Mouse (Mus musculus) embryo, embryonic 11 days (tissue): ENCODE data around the gene Cpe.
A peak's percentile ranks its signal among the peaks of the same experiment; 100 is the strongest.
"Not testable (repeated sequence)": the region's sequence is repeated elsewhere in the genome, so short reads cannot be mapped to it uniquely, and the experiment has no call there.

Experiments
- DNase-seq: peaks from one replicate; pipeline ENCODE4 v3.0.0-alpha.2; 2015

Cpe gene

DNA sequence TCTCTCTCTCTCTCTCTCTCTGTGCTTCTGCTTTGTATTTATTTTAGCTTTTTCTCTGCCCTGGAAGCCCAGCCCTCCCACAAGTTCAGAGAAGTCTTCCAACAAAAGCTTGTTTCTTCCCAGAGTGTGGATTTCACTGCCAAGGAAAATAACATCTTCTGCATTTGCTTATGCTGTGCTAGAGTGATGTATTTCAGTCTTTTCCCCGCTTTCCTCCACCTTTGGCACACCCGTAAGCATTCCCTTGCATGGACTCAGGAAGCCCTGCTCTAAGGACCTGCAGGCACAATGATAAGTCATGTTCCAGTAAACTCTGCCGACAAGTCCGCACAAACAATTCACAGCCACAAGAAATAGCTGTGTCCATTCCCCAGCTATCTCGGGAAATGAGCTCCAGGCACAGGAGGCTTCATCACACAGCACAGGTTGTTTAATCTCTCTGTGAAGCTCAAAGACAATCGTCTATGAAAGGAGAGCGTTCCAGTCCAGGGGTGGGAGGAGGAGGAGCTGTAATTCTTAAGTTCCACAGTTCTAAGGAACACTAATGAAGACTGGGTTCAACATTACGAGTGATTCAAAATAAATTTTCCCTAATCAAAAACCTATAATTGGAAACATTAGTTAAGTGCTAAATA is 17.8 kb downstream of the Cpe start:
- DNase-seq: no peak

DNA sequence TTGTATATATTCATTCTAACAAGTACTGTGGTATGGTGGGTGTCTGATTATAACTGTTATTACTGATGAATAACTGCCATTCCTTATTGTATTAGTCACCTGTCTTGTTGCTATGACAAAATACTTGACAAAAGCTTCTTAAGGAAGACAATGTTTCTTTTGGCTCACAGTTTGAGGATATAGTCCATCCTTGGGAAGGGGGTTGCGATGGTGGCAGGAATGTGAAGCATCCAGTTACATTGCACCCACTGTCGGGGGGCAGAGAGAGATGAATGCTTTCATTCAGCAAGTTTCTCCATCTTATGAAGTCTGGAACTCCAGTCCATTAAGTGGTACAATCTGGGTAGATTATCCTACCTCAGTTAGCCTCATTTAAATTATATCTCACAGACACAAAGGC is 19.9 kb downstream of the Cpe start:
- no peak for DNase-seq

GRCm38 (mm10) chr8:64671937-64672336 is 20.9 kb downstream of the Cpe start:
- DNase-seq: no peak

DNA sequence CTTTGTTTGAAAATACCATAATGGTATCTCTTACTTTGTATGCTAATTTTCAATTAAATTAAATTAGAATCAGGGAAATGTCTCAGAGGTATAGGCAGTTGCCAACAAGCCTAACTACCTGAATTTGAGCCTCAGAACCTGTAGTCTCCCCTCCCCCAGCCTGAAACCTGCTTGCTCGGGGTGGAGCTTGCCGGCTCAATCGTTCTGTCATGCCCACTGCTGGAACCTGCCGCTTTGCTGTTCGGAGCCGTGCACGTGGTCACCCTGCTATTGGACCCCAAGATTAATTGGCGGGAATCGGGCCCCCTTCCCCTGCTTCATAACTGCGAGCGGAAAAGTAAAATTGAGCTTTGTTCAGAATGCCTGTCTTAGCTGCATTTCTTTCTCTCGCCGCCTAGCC is 26.5 kb downstream of the Cpe start:
- DNase-seq: not testable (repeated sequence)

DNA sequence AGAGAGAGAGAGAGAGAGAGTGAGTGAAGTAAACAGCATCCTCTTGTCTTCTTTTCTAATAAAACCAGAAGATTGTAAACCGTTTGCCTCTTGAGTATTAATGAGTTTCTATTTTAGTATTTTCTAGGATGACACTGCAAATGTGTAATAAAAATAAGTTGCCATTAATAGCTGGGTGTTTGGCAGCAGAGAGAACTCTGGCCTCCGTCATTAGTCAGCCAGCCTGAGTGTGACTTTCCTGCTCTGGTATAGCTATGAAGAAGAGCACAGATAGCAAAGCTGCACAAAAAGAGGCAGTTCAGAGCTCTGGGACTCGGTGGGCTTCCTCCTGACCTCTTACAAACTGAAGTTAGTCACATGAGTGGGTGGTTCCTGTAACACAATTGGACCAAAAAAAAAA is 27.3 kb downstream of the Cpe start:
- no peak for DNase-seq

- DNase-seq: no peak
Measured at GRCm38 (mm10) chr8:64664811-64665210, 28.0 kb downstream of the Cpe start.

DNA sequence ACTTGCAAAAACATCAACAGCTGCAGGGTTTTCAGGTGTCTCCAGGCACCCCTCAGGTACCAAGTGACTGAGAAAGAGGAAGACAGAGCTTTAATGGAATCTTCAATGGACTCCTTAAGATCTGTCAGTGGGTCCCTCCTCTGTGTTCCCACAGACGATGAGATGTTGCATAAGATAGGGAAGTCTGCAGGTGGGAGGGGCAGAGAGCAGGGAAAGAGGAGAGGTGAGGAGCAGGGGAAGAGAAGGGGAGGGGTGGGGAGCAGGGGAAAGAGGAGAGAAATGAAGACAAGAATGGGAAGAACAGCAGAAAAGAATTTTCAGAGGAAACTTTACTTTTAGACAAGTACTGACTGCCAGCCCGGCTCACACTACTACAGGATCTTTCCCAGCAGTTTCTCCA is 28.5 kb downstream of the Cpe start:
- DNase-seq: no peak

DNA sequence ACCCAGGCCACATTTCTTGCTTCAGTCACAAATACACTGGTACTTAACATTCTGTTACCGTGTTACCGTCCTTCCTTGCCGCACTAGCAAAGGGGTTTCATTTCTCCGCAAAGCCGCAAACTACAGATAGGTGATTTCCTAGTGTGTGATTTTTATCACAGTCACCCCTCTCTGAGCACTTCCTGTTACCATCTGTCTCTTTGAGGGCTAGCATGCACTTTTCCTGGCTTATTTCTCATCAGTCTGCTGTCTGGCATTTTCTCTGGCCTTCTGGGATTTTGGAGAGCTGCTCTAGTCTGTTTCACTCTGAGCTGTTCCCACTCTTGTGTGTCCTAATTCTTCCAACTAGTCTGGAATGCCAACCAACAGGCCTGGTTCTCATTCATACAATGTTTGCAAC is 33.8 kb downstream of the Cpe start:
- no peak for DNase-seq

DNA sequence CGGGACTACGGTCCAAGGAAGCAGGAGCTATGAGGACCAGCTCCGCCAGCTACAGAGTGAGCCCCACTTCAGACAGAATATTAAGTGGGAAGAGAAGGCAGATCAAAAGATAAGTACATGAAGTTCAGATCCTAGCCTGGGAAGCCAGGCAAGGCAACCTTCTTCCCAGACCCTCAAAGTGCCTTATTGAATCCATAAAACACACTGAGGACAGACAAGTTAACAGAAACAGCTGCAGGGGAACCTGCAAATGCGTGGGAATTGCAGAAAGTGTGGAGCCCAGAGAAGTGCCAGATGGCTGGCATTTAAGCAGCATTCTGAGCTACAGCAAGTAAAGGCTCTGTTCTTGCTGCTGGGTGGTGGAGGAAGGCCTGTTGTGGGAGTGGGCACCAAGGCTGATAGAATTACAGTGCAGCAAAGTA is 34.9 kb downstream of the Cpe start:
- DNase-seq: peak; percentile 18

- no peak for DNase-seq
Measured at GRCm38 (mm10) chr8:64657517-64657916, 35.3 kb downstream of the Cpe start.

GRCm38 (mm10) chr8:64655887-64656286 is 37.0 kb downstream of the Cpe start:
- DNase-seq: no peak

- no peak for DNase-seq
Measured at GRCm38 (mm10) chr8:64655087-64655486, 37.8 kb downstream of the Cpe start.

DNA sequence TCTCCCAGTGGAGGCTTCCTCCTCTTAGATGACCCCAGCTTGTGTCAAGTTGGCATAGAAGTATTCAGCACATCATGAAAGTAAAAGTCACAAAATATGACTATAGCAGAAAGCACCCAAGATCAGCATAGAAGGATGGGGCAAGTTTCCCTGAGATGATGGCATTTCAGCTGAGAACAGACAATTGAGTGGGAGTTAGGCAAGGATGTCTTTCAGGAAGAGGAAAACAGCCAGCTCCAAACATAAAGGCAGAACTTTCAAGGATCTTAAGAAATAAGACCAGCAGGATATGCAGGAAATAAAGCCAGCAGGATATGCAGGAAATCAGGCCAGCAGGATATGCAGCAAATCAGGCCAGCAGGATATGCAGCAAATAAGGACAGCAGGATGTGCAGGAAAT is 40.6 kb downstream of the Cpe start:
- DNase-seq: no peak

- no peak for DNase-seq
Measured at GRCm38 (mm10) chr8:64648063-64648462, 44.8 kb downstream of the Cpe start.

DNA sequence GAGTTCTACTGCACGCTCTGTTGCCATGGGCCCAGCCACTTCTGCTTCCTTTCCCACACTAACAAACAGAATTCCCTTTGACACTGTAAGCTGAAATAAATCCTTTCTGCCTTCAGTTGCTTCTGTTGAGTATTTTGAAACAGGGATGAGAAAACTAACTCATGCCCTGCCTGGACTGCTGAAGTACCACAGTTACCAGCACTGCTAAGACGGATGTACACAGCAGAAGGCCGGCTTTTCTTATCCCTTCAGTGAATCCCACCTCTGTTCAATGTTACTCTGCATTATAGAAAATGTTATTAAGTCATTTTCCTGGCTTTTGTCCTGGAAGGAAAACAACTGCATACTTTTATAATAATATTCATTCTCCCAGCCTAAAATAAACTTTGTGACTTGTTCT is 45.7 kb downstream of the Cpe start:
- no peak for DNase-seq

- no peak for DNase-seq
Measured at GRCm38 (mm10) chr8:64646421-64646820, 46.4 kb downstream of the Cpe start.

GRCm38 (mm10) chr8:64644108-64645005 is 48.5 kb downstream of the Cpe start:
- DNase-seq: no peak

DNA sequence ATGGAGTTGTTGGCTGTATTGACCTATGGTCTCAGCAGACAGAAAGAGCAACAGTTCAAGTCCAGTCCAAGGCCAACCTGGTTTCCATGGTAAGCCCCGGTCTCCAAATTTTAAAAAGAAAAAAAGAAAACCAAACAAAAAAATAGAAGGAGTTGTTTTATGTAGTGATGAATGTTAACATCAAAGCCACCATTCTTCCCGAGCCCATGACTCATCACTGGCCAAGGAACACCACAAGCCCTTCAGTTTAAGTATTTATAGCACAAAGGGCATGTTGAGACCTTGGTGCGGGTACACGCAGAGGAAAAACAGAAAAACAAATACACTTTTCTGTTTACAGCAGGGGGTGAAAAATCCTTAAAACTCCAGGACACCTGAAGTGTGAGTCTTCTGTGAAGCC is 49.5 kb downstream of the Cpe start:
- no peak for DNase-seq

DNA sequence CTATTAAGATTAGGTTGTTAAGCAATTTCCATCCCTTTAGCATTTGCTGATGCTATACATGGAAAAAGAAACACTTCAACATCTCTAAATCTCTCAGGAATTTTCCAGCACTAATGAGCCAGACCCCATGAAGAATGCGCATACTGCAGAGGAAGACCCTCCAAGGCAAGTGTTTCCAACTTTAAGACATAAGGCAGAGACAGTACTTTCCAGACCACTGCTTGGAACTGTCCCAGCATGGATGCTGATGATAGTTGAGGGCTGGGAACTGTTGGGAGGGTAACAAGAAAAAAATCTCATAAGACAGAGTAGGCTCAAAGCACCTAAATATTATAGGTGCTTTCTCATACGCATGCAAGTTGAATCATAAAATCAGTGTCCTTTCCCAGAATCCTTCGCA is 50.1 kb downstream of the Cpe start:
- DNase-seq: no peak

GRCm38 (mm10) chr8:64640599-64640998 is 52.3 kb downstream of the Cpe start:
- no peak for DNase-seq

DNA sequence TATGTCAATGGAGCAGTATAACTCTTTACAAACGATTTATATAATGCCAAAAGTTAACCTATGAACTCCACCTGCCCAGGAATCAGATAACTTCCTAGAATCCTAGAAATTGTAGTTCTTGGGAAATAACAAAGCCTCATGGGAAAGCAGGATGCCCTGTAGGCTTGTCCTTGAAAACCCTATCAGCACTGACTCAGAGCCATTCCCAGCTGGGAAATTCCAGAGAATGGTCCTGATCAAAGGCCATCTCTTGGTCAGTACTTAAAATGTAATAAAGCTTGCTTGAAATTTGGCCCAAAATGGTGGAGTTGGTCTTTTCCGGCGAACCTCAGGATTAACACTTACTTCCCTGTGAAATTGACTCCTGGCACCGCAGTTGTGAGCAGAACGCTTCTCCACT is 53.2 kb downstream of the Cpe start:
- DNase-seq: no peak

GRCm38 (mm10) chr8:64634901-64635300 is 58.0 kb downstream of the Cpe start:
- no peak for DNase-seq

- DNase-seq: no peak
Measured at GRCm38 (mm10) chr8:64634131-64634865, 58.6 kb downstream of the Cpe start.

DNA sequence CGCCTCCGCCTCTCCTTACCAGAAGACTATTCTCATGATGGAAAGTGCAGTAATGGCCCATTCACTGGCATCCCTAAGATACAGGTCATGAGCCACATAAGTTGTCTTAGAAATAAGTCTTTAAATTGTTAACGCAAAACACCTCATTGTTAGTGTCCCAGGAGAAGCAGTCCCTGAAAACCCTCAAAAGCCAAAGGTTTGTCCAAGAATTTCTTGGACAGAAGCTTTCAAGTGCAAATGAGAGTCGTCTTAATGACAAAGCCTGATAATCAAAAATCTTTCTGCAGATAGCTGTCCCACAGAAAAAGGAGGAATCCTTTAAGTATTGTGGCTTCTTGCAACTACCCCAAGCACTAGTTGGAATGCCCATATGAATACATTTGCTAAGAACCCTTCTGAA is 60.7 kb downstream of the Cpe start:
- DNase-seq: no peak
